Mouse (Mus musculus): ENCODE data around the gene Lingo4.

Gene Lingo4

GRCm38 (mm10) chr3:94398217-94398616 is at the start of gene Lingo4:
Gene Lingo4 (plus strand): TSS chr3:94398517.
- no peak for DNase-seq (ENCODE audit: low spot score)

- DNase-seq (ENCODE audit: low spot score), result peak; percentile 65
Observed at GRCm38 (mm10) chr3:94360812-94361211, 37.5 kb upstream of the Lingo4 start.

GRCm38 (mm10) chr3:94362138-94362537 is 36.2 kb upstream of the Lingo4 start, which contains the start of gene C2cd4d:
Gene C2cd4d (plus strand): TSS chr3:94362438.
- no peak for DNase-seq (ENCODE audit: low spot score)

- DNase-seq (ENCODE audit: low spot score), result peak; percentile 67
Observed at GRCm38 (mm10) chr3:94363291-94364153, 34.8 kb upstream of the Lingo4 start.

- peak; percentile 36 for DNase-seq (ENCODE audit: low spot score)
Observed at GRCm38 (mm10) chr3:94364154-94364526, 34.2 kb upstream of the Lingo4 start.

GRCm38 (mm10) chr3:94366761-94367160 is 31.6 kb upstream of the Lingo4 start:
- peak; percentile 89 for DNase-seq (ENCODE audit: low spot score)

- DNase-seq (ENCODE audit: low spot score), result no peak
Observed at GRCm38 (mm10) chr3:94367511-94367910, 30.8 kb upstream of the Lingo4 start.

GRCm38 (mm10) chr3:94368631-94369030 is 29.7 kb upstream of the Lingo4 start:
- no peak for DNase-seq (ENCODE audit: low spot score)

GRCm38 (mm10) chr3:94369709-94370108 is 28.6 kb upstream of the Lingo4 start:
- DNase-seq (ENCODE audit: low spot score), result no peak

GRCm38 (mm10) chr3:94371637-94372036 is 26.7 kb upstream of the Lingo4 start:
- DNase-seq (ENCODE audit: low spot score), result no peak

GRCm38 (mm10) chr3:94372038-94372437 is 26.3 kb upstream of the Lingo4 start:
- DNase-seq (ENCODE audit: low spot score), result no peak

GRCm38 (mm10) chr3:94372641-94373040 is 25.7 kb upstream of the Lingo4 start, which contains the start of gene Rorc:
Gene Rorc (plus strand): TSS chr3:94372794.
- DNase-seq (ENCODE audit: low spot score), result no peak

- no peak for DNase-seq (ENCODE audit: low spot score)
Observed at GRCm38 (mm10) chr3:94373090-94373489, 25.2 kb upstream of the Lingo4 start.

- peak; percentile 27 for DNase-seq (ENCODE audit: low spot score)
Observed at GRCm38 (mm10) chr3:94373597-94374011, 24.7 kb upstream of the Lingo4 start.

- no peak for DNase-seq (ENCODE audit: low spot score)
Observed at GRCm38 (mm10) chr3:94374636-94375035, 23.7 kb upstream of the Lingo4 start.

- DNase-seq (ENCODE audit: low spot score), result no peak
Observed at GRCm38 (mm10) chr3:94375146-94375545, 23.2 kb upstream of the Lingo4 start.

- no peak for DNase-seq (ENCODE audit: low spot score)
Observed at GRCm38 (mm10) chr3:94375861-94376260, 22.5 kb upstream of the Lingo4 start.

- no peak for DNase-seq (ENCODE audit: low spot score)
Observed at GRCm38 (mm10) chr3:94377028-94377923, 21.0 kb upstream of the Lingo4 start.

- no peak for DNase-seq (ENCODE audit: low spot score)
Observed at GRCm38 (mm10) chr3:94379831-94380510, 18.3 kb upstream of the Lingo4 start.

GRCm38 (mm10) chr3:94382308-94382707 is 16.0 kb upstream of the Lingo4 start:
- DNase-seq (ENCODE audit: low spot score), result no peak

GRCm38 (mm10) chr3:94383476-94383875 is 14.8 kb upstream of the Lingo4 start:
- DNase-seq (ENCODE audit: low spot score), result no peak

GRCm38 (mm10) chr3:94386671-94387070 is 11.6 kb upstream of the Lingo4 start:
- no peak for DNase-seq (ENCODE audit: low spot score)
